Mouse (Mus musculus): ENCODE results near the gene Mrm3. TPM values are rescaled to one million over a fixed set of nuclear protein-coding genes. Genes with fewer than 3 reads are reported as not detected.

The Mrm3 gene
- polyA plus RNA-seq, 1 experiment from 2014 or later = 29.9 TPM

Other genes starting within 250 kb of the Mrm3 start
- gene 1700016K19Rik, start 243.8 kb upstream of the Mrm3 start, polyA plus RNA-seq (2014; fragmentation: Nextera tagmentation; extraction: Ambion mirVana) = 2.7 and 4.0 TPM in 2 replicates
- 50.1 and 53.8 TPM in 2 replicates for gene Rflnb, start 215.9 kb upstream of the Mrm3 start, polyA plus RNA-seq (2014; fragmentation: Nextera tagmentation; extraction: Ambion mirVana)
- 42.5 and 45.7 TPM in 2 replicates for gene Vps53, start 64.1 kb upstream of the Mrm3 start, polyA plus RNA-seq (2014; fragmentation: Nextera tagmentation; extraction: Ambion mirVana)
- gene Fam57a, start 64.0 kb upstream of the Mrm3 start, polyA plus RNA-seq (2014; fragmentation: Nextera tagmentation; extraction: Ambion mirVana) = 114 and 117 TPM in 2 replicates
- 1.2 and 2.0 TPM in 2 replicates for gene Dbil5, start 26.1 kb upstream of the Mrm3 start, polyA plus RNA-seq (2014; fragmentation: Nextera tagmentation; extraction: Ambion mirVana)
- 37.5 and 42.9 TPM in 2 replicates for gene Gemin4, start 26.1 kb upstream of the Mrm3 start, polyA plus RNA-seq (2014; fragmentation: Nextera tagmentation; extraction: Ambion mirVana)
- 147 and 161 TPM in 2 replicates for gene Glod4, start within 50 bp of the Mrm3 start, polyA plus RNA-seq (2014; fragmentation: Nextera tagmentation; extraction: Ambion mirVana)
- 45.8 and 51.4 TPM in 2 replicates for gene Nxn, start 155.4 kb downstream of the Mrm3 start, polyA plus RNA-seq (2014; fragmentation: Nextera tagmentation; extraction: Ambion mirVana)
- gene Timm22, start 163.2 kb downstream of the Mrm3 start, polyA plus RNA-seq (2014; fragmentation: Nextera tagmentation; extraction: Ambion mirVana) = 117 and 119 TPM in 2 replicates

Measured in intestine, embryonic 14.5 days (tissue).